Mouse (Mus musculus): Measurements from ENCODE around the gene Phospho2. TPM values are rescaled to one million over a fixed set of nuclear protein-coding genes. Genes with fewer than 3 reads are reported as not detected.

Phospho2 gene
- 24.5 and 24.9 TPM in 2 replicates for polyA plus RNA-seq (2015; fragmentation: Nextera tagmentation; extraction: Ambion mirVana)

DNA sequence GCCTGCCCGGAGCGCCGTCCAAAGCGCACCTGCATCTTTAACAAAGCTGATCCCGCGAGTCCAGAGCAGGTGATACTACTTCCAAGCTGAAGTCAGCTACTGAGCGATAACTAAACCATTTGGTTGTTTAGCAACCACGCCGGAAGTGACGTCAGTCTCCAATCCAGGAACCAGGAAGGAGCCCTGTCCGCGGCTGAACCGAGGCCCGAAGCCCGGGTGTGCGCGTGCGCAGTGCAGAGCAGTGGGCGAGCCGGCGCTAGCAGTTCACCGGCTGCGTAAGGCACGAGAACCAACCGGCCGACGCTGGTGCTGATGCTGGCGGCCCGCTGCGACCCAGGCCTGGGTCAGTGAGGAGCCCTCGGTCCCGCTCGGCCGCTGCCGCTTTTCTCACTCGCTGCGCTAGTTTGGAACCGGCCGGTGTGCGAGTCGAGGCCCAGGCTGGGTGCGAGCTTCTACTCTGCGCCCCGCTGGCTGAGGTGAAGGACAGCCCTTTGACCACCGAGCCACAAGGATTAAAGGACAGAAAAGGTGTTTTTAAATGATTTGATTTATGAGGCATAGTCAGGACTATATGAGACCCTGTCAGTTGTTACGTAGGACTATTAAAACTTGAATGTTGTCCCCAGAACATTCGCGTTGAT lies at the start of gene Phospho2, which contains the start of gene Ccdc173:
Gene Phospho2 (plus strand): TSS at position 195 of the 641 bp plus-strand sequence.
Gene Ccdc173 (minus strand): TSS at position 147 of the 641 bp plus-strand sequence.
- H3K9ac ChIP-seq (replicated peaks; ENCODE audit: low read length), result peak within 1 kb of the TSS; percentile 86
- H3K4me1 ChIP-seq (ENCODE audit: insufficient read depth, low read length), result peaks cover 10% of the 10 kb centered on the region
- peak within 1 kb of the TSS; percentile 90 for H3K4me2 ChIP-seq (replicated peaks; ENCODE audit: low read depth, low read length)
- no peaks in the 10 kb centered on the region for H3K27me3 ChIP-seq (ENCODE audit: insufficient read depth, low read length)
- under 1% methylated on average over 48 of the region's 48 CpGs for WGBS
- peak within 1 kb of the TSS; percentile 87 for H3K4me3 ChIP-seq (ENCODE audit: low read length)
- H3K27ac ChIP-seq (ENCODE audit: low read length), result peak within 1 kb of the TSS; percentile 88
- H3K9me3 ChIP-seq (ENCODE audit: low read length), result no peaks in the 10 kb centered on the region
- H3K36me3 ChIP-seq (ENCODE audit: insufficient read depth, low read length), result peaks cover 18% of the 10 kb centered on the region
- ATAC-seq (ENCODE audit: low FRiP score, low TSS enrichment), result peak; percentile 97

- no peaks in the 10 kb centered on the region for H3K4me1 ChIP-seq (ENCODE audit: insufficient read depth, low read length)
- H3K4me2 ChIP-seq (replicated peaks; ENCODE audit: low read depth, low read length), result no peak overlapping the region
- no peak for ATAC-seq (ENCODE audit: low FRiP score, low TSS enrichment)
- no peak overlapping the region for H3K9ac ChIP-seq (replicated peaks; ENCODE audit: low read length)
- WGBS, result 90% methylated on average over 1 of the region's 1 CpGs
- H3K36me3 ChIP-seq (ENCODE audit: insufficient read depth, low read length), result peaks cover 54% of the 10 kb centered on the region
- H3K4me3 ChIP-seq (ENCODE audit: low read length), result no peak overlapping the region
- peaks cover 4% of the 10 kb centered on the region for H3K9me3 ChIP-seq (ENCODE audit: low read length)
- H3K27me3 ChIP-seq (ENCODE audit: insufficient read depth, low read length), result no peaks in the 10 kb centered on the region
- H3K27ac ChIP-seq (ENCODE audit: low read length), result no peak overlapping the region
Observed at GRCm38 (mm10) chr2:69745091-69745490, 44.3 kb upstream of the Phospho2 start.

- H3K9ac ChIP-seq (replicated peaks; ENCODE audit: low read length), result no peak overlapping the region
- no peaks in the 10 kb centered on the region for H3K4me1 ChIP-seq (ENCODE audit: insufficient read depth, low read length)
- no peaks in the 10 kb centered on the region for H3K36me3 ChIP-seq (ENCODE audit: insufficient read depth, low read length)
- no peaks in the 10 kb centered on the region for H3K9me3 ChIP-seq (ENCODE audit: low read length)
- no peak overlapping the region for H3K27ac ChIP-seq (ENCODE audit: low read length)
- ATAC-seq (ENCODE audit: low FRiP score, low TSS enrichment), result no peak
- no peak overlapping the region for H3K4me3 ChIP-seq (ENCODE audit: low read length)
- 89% methylated on average over 5 of the region's 5 CpGs for WGBS
- no peak overlapping the region for H3K4me2 ChIP-seq (replicated peaks; ENCODE audit: low read depth, low read length)
- H3K27me3 ChIP-seq (ENCODE audit: insufficient read depth, low read length), result no peaks in the 10 kb centered on the region
Observed at GRCm38 (mm10) chr2:69760980-69761379, 28.4 kb upstream of the Phospho2 start.

- no peak overlapping the region for H3K27ac ChIP-seq (ENCODE audit: low read length)
- no peaks in the 10 kb centered on the region for H3K36me3 ChIP-seq (ENCODE audit: insufficient read depth, low read length)
- WGBS, result 84% methylated on average over 4 of the region's 4 CpGs
- H3K4me3 ChIP-seq (ENCODE audit: low read length), result no peak overlapping the region
- H3K9me3 ChIP-seq (ENCODE audit: low read length), result no peaks in the 10 kb centered on the region
- no peak overlapping the region for H3K9ac ChIP-seq (replicated peaks; ENCODE audit: low read length)
- H3K4me2 ChIP-seq (replicated peaks; ENCODE audit: low read depth, low read length), result no peak overlapping the region
- no peaks in the 10 kb centered on the region for H3K4me1 ChIP-seq (ENCODE audit: insufficient read depth, low read length)
- no peaks in the 10 kb centered on the region for H3K27me3 ChIP-seq (ENCODE audit: insufficient read depth, low read length)
- no peak for ATAC-seq (ENCODE audit: low FRiP score, low TSS enrichment)
Observed at GRCm38 (mm10) chr2:69763340-69763739, 26.1 kb upstream of the Phospho2 start.

- ATAC-seq (ENCODE audit: low FRiP score, low TSS enrichment), result no peak
- no peak overlapping the region for H3K9ac ChIP-seq (replicated peaks; ENCODE audit: low read length)
- H3K36me3 ChIP-seq (ENCODE audit: insufficient read depth, low read length), result no peaks in the 10 kb centered on the region
- no peak overlapping the region for H3K4me3 ChIP-seq (ENCODE audit: low read length)
- 86% methylated on average over 1 of the region's 1 CpGs for WGBS
- H3K4me2 ChIP-seq (replicated peaks; ENCODE audit: low read depth, low read length), result no peak overlapping the region
- H3K4me1 ChIP-seq (ENCODE audit: insufficient read depth, low read length), result no peaks in the 10 kb centered on the region
- H3K27me3 ChIP-seq (ENCODE audit: insufficient read depth, low read length), result no peaks in the 10 kb centered on the region
- no peaks in the 10 kb centered on the region for H3K9me3 ChIP-seq (ENCODE audit: low read length)
- H3K27ac ChIP-seq (ENCODE audit: low read length), result no peak overlapping the region
Observed at GRCm38 (mm10) chr2:69764716-69765115, 24.7 kb upstream of the Phospho2 start.

GRCm38 (mm10) chr2:69773331-69773730 lies 16.1 kb upstream of the Phospho2 start:
- Histone ChIP-seq H3K27me3 (ENCODE audit: insufficient read depth, low read length) (no peaks in the 10 kb centered on the region), H3K27ac (ENCODE audit: low read length) (no peak overlapping the region), H3K9ac (replicated peaks; ENCODE audit: low read length) (no peak overlapping the region), H3K4me3 (ENCODE audit: low read length) (no peak overlapping the region), H3K36me3 (ENCODE audit: insufficient read depth, low read length) (peaks cover 8% of the 10 kb centered on the region; the same call in 1 of the 2 replicates), H3K4me2 (replicated peaks; ENCODE audit: low read depth, low read length) (no peak overlapping the region), H3K9me3 (ENCODE audit: low read length) (no peaks in the 10 kb centered on the region), H3K4me1 (ENCODE audit: insufficient read depth, low read length) (no peaks in the 10 kb centered on the region)
- ATAC-seq (ENCODE audit: low FRiP score, low TSS enrichment), result no peak
- 95% methylated on average over 3 of the region's 3 CpGs for WGBS

GRCm38 (mm10) chr2:69777985-69778835 lies 11.2 kb upstream of the Phospho2 start:
- Histone ChIP-seq H3K4me2 (replicated peaks; ENCODE audit: low read depth, low read length) (no peak overlapping the region), H3K9ac (replicated peaks; ENCODE audit: low read length) (no peak overlapping the region), H3K27me3 (ENCODE audit: insufficient read depth, low read length) (no peaks in the 10 kb centered on the region), H3K4me3 (ENCODE audit: low read length) (no peak overlapping the region), H3K36me3 (ENCODE audit: insufficient read depth, low read length) (peaks cover 11% of the 10 kb centered on the region; the same call in 1 of the 2 replicates), H3K27ac (ENCODE audit: low read length) (no peak overlapping the region), H3K4me1 (ENCODE audit: insufficient read depth, low read length) (no peaks in the 10 kb centered on the region), H3K9me3 (ENCODE audit: low read length) (no peaks in the 10 kb centered on the region)
- no peak for ATAC-seq (ENCODE audit: low FRiP score, low TSS enrichment)
- 72% methylated on average over 7 of the region's 7 CpGs for WGBS

- Histone ChIP-seq H3K27me3 (ENCODE audit: insufficient read depth, low read length) (no peaks in the 10 kb centered on the region), H3K4me3 (ENCODE audit: low read length) (no peak overlapping the region), H3K4me2 (replicated peaks; ENCODE audit: low read depth, low read length) (no peak overlapping the region), H3K4me1 (ENCODE audit: insufficient read depth, low read length) (no peaks in the 10 kb centered on the region), H3K9me3 (ENCODE audit: low read length) (no peaks in the 10 kb centered on the region), H3K9ac (replicated peaks; ENCODE audit: low read length) (no peak overlapping the region), H3K27ac (ENCODE audit: low read length) (no peak overlapping the region), H3K36me3 (ENCODE audit: insufficient read depth, low read length) (peaks cover 11% of the 10 kb centered on the region; the same call in 1 of the 2 replicates)
- no peak for ATAC-seq (ENCODE audit: low FRiP score, low TSS enrichment)
- 46% methylated on average over 5 of the region's 5 CpGs for WGBS
Observed at GRCm38 (mm10) chr2:69778836-69779177, 10.6 kb upstream of the Phospho2 start.

GRCm38 (mm10) chr2:69788974-69789373 lies 449 bp upstream of the Phospho2 start:
- peaks cover 10% of the 10 kb centered on the region for H3K4me1 ChIP-seq (ENCODE audit: insufficient read depth, low read length)
- H3K4me3 ChIP-seq (ENCODE audit: low read length), result peak overlapping the region; percentile 87
- H3K27me3 ChIP-seq (ENCODE audit: insufficient read depth, low read length), result no peaks in the 10 kb centered on the region
- H3K4me2 ChIP-seq (replicated peaks; ENCODE audit: low read depth, low read length), result peak overlapping the region; percentile 90
- 18% methylated on average over 9 of the region's 9 CpGs for WGBS
- H3K9me3 ChIP-seq (ENCODE audit: low read length), result no peaks in the 10 kb centered on the region
- peak overlapping the region; percentile 86 for H3K9ac ChIP-seq (replicated peaks; ENCODE audit: low read length)
- peak; percentile 40; the same call in 1 of the 2 replicates for ATAC-seq (ENCODE audit: low FRiP score, low TSS enrichment)
- peak overlapping the region; percentile 36 for H3K27ac ChIP-seq (ENCODE audit: low read length)
- H3K36me3 ChIP-seq (ENCODE audit: insufficient read depth, low read length), result peaks cover 15% of the 10 kb centered on the region

DNA sequence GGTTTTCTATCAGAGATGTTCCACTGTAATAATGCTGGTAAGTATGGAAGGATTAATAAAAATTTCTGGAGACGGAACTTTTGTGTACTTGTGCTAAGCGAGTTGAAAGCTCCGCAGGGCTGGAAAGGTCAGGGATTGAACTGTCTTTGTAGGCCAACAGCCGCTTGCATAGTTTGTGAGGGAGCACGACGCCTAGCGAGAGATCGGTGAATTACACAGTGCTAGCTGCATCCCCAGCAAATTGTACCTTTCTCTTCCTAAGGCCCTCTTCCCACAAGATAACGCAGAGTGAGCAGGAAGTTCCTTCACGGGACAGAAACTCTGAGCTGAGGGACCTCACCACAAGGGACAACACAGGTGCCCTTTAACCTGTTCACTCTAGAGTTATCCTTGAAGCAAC lies 862 bp downstream of the Phospho2 start:
- peaks cover 10% of the 10 kb centered on the region for H3K4me1 ChIP-seq (ENCODE audit: insufficient read depth, low read length)
- peak overlapping the region; percentile 86 for H3K9ac ChIP-seq (replicated peaks; ENCODE audit: low read length)
- peak; percentile 40; the same call in 1 of the 2 replicates for ATAC-seq (ENCODE audit: low FRiP score, low TSS enrichment)
- H3K27me3 ChIP-seq (ENCODE audit: insufficient read depth, low read length), result no peaks in the 10 kb centered on the region
- WGBS, result under 1% methylated on average over 10 of the region's 10 CpGs
- peak overlapping the region; percentile 88 for H3K27ac ChIP-seq (ENCODE audit: low read length)
- H3K4me2 ChIP-seq (replicated peaks; ENCODE audit: low read depth, low read length), result peak overlapping the region; percentile 90
- H3K36me3 ChIP-seq (ENCODE audit: insufficient read depth, low read length), result peaks cover 22% of the 10 kb centered on the region
- H3K9me3 ChIP-seq (ENCODE audit: low read length), result no peaks in the 10 kb centered on the region
- H3K4me3 ChIP-seq (ENCODE audit: low read length), result peak overlapping the region; percentile 87

Data from kidney, embryonic 16.5 days (tissue).